Mouse (Mus musculus): ENCODE results near the gene Naaladl2.
"Not testable (repeated sequence)": the region's sequence is repeated elsewhere in the genome, so short reads cannot be mapped to it uniquely, and the experiment has no call there.

Gene Naaladl2

DNA sequence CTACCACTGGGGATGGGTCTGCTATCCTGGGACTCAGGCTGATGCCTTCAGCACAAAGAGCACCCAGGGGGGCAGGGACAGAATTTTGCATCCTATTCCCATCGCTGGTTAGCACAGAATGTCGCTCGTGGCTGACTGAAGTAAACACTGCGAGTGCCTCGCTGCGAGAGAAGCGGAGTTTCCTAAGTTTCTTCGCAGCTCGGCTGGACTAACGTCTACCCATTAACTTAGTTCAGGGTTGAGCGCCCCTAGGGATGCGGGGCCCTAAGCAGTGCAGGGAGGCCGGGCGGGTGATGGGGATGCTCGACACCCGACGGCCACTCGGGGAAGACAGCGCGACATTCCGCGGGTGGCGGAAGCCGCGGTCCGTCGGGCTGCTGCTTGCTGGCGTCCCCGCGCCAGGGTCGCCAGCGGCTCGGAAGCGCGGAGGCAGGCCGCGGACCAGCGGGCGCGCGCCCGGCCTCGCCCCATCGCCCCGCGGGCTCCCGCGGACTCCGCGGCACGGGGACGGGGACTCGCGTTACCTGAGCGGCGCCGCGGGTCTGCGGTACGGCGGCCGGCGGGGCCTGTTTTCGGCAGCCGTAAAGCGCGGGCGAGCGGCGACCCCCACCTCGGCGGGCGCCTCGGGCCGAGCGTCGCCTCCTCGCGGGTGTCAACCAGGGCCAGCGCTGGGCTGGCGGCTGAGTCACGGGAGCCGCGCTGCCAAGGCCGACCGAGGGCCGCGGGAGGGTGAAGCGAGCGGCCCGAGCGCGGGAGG, at the start of gene Naaladl2:
Gene Naaladl2 (minus strand): TSS at position 707 of the 757 bp plus-strand sequence.
- no peak for DNase-seq (ENCODE audit: low spot score in 2 of 2)

DNA sequence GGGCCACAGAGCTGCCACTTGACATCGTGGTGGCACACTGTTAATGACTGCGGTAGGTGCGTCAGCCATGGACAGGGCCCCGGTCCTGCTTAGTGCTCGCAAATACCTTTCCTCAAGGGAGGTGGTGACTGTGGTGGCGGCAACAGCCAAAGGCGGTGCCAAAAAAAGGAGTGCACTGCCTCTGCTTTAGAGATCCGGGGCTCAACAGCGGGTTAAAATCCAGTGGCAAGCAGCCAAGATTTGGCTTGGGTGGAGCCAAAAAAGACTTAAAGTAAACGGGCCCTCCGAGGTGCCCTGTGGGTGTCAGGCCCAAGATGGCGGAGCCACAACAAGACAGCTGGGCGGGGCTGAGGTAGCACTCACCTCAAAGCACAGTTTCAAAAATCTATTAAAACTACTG, 7.7 kb upstream of the Naaladl2 start:
- DNase-seq (ENCODE audit: low spot score in 2 of 2) = no peak

DNA sequence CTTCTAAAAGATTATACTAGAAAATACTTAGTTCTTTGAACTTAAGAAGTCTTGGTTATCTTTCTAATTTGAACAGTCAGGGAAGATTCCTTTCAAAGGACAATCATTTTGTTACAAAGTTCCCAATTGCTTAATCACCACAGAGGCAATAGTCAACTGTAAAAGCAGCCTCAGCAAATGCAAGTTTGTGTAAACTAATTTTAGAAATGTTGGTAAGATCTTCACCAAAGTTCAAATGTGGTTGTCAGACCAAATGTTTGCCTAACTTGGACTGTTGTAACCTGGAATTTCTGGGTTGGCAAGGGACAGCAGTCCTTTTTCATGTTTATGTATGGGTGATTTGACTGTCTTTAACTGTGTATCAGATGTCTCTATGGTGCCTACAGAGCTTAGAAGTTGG, 3.2 kb upstream of the Naaladl2 start:
- no peak for DNase-seq (ENCODE audit: low spot score in 2 of 2)

DNA sequence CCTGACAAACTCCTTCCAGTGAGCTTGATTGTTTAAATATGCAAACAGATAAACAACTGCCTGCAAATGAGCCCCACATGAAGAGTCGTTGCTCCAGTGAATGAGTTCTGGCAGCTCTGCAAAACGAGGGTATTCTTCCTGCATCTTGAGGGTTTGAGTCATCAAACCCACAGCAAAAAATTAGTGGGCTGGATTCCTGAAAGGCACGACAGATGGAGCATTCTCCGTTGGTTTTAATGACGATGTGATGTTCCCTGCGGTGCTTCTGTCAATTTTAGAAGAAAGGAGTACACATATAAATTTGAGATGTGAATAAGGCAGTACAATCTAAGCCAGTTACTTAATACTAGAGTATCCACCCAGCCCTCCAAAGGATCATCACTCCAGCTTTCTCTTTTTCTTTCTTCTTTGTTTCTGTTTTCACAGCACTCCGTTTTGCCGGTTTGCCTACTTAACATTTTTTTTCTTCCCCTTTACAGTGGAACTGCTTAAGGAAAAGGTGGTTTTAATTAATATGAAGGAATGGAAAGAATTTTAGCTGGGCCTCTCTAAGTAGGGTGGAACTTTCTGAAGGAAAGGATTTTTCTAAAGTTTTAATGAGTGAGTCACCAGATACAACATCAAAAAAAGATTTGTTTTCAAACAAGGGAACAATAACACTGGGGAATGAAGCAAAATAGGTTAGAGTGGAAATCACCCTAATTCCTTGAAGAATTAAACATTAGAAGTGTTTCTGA, 1.1 kb upstream of the Naaladl2 start:
- no peak for DNase-seq (ENCODE audit: low spot score in 2 of 2)

DNA sequence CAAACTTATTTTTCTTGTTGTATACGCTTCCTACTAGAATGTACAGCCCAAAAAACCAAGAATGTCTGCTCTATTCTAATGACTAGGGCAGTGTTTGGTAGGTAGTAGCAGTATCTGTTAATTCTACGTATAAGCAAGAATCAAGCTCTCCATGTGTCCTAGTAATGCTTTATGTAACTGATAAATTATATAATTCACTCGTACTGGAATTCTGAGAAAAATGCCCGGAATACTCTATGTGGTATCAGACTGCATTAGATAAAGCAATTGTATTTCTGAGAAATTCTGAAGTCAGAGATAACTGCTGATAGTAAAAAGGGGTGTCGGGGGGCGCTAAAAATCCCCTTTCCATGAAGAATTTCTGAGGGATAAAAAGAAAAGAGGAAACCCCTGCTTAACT, 950 bp downstream of the Naaladl2 start:
- DNase-seq (ENCODE audit: low spot score in 2 of 2) = no peak

DNA sequence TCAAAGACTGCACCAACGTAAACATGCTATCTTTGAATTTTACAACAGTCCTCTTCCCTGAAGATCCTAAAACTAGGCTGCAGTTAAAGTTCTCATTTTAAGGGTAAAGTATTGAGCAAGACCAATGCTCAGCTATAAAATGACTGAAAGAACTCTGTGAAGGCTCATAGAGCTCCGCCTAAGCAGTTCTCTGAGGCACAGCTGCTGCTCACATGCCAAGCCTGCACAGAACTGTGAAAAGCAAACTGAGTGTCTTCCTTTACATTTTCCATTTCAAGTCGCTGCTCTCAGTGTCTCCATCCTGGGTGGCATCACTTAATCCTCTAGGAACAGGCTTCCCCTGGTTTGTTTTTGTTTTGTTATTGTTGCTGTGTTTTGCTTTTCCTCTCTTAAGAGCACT, 12.2 kb downstream of the Naaladl2 start:
- DNase-seq (ENCODE audit: low spot score in 2 of 2) = no peak

DNA sequence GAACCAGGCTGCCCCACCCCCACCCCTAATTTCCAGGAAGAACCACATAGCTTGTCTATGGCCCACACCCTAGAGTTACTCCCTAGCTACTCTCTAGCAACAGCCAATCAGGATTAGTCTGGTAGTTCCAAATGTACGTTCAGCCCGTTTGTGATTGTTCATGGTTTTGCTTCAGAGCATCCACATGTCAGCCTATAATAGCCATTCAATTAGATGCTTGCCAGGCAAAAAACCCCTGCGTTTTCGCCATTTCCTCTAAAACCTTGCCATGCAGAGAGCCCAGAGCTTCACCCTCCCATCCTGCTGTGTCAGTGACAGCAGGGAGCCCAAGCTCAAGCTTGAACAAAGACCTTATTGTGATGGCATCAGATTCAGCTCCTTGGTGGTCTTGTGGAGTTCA, 16.2 kb downstream of the Naaladl2 start:
- DNase-seq (ENCODE audit: low spot score in 2 of 2) = no peak

DNA sequence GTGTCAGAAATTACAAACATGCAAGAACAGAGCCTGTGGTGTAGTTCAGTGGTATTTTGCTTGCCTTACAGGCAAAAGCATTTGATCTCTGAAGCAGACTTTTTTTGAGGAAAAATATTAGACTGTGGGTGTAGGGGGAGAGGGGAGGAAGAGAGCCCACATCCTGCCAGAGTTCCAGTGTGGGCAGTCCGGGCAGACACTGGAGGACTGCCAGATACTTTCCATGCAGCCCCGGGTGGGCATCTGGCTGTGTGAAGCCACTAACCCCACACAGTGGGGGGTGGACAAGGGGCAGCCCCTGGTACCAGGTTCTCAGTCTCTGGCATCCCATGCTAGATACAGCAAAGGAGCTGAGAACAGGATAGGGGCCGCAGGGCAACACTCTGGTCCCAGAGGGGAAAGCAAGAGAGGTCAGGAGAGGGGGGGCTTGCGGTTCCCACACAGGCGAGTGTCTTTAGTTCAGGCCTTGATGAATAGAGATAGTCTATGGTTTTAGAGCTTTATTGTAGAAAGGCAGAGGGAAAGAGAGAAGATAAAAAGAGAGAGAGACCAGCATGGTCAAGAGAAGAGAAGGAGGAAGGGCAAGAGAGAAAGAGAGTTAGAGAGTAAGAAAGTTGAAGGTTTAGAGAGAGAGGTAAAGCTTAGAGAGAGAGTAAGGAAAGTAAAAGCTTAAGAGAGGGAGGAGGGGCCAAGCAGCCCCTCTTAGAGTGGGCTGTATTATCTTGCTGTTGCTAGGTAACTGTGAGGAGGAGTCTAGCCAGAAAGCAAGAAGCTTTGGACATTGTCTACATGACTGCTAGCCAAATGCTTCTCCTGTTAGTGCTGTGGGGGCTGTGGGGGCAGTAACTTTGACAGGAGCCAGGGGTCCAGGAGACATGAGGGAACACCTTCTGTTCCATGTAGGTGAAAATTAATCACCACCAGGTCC, 18.9 kb downstream of the Naaladl2 start:
- no peak for DNase-seq (ENCODE audit: low spot score in 2 of 2)

DNA sequence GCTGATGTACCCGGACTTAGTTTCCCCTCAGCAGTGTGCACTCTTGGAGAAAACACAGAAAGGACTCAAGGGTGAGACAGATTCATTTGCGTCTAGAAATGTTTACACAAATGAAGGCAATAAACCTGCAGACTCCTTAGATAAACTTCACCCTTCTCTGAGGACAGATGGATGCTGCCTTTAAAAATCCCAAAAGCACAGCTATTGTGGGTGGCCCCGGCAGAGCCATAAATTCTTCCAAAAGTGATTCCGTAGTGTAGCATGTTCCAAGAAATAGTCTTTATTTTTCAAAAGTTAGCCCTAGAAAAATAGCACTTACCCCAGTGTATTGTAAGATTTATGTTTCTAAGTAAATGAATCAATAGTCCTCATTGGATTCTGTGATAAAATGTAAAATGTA, 31.0 kb downstream of the Naaladl2 start:
- no peak for DNase-seq (ENCODE audit: low spot score in 2 of 2)

DNA sequence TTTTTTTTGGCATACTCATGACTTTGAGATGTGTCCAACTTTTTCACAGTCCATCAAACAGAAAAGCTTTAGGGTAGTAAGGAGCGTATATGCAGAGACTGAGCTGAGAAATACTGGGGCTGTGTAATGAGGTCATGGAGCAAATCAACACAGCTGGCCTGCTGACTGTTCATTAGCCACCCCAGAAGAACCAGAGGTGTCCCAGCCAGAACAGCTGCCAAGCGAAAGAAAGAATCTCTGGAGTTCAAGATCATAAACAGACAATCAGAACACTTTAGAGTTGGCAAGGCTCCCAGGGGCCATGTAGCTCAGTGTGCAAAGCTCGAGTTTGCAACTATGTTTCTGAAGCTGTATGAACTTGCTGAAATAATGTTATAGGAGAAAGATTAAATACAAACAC, 35.1 kb downstream of the Naaladl2 start:
- DNase-seq (ENCODE audit: low spot score in 2 of 2) = no peak

DNA sequence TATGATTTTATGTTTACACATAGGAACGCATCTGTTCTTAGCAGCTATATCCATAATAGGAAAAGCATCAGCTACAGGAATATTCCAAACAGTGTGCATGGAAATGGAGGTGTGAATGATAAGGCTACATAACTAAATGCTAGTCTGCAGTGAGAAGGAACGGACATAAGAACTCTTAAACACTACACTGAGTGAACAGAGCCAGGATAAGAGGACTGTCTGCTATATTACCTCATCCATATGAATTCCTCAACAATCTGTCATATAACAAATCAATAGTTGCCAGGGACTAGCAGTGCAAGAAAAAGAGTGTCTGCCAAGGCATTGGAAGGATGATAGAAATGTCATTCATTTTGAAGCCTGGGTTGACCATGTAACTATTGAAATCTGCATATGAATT, 51.1 kb downstream of the Naaladl2 start:
- DNase-seq (ENCODE audit: low spot score in 2 of 2) = no peak

DNA sequence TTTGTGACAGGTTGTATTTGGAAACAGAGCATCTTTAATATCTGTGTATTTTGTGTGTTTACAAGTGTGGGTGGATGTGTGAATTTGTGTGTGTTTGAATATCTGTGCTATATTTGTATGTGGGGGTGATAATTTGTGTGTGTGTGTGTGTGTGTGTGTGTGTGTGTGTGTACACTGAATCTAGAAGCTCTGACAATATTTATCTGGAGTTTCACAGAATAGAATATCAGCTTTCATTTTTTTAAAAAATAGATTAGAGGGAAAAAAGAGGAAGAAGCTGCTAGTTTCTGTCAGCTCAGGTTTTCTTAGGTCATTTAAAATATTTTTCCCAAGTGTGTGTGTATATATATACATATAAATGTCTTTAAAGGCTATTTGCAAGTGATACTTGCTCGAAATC, 68.3 kb downstream of the Naaladl2 start:
- DNase-seq (ENCODE audit: low spot score in 2 of 2) = no peak

DNA sequence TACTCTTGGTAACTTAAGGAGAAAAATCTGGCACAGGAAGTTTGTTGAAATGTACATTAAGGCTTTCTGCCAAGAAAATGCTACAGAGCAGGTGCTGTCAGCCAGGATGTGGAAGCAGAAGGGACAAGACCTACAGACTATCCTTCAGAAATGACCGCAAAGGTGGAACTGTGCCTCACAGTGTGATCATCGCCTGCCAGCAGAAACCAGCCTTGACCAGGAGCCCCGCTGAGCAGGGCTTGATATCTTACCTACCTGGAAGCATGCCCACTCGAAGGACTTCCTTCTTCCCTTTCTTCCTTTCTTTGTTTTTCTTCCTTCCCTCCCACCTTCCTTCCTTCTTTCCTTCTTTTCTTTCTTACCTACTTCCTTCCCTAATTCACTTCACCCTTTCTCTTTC, 69.8 kb downstream of the Naaladl2 start:
- DNase-seq (ENCODE audit: low spot score in 2 of 2) = no peak

DNA sequence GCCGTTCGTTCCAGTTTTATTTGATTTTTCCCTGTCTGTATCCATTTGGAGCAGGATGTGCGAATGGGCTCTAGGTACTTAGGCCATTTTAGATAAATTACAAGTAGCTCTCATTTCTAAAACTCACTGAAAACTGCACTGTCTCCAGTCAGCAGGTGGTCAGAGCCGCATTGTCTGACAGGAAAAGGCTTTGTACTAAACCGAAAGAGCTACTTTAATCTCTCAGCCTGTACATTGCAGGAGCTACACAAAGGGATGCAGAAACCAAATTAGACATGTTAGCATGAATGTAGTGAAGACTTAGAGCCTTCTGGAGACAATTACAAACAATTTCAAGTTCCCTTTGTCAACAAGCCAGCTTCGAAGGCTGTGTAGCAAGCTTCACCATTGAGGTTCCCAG, 70.2 kb downstream of the Naaladl2 start:
- no peak for DNase-seq (ENCODE audit: low spot score in 2 of 2)

DNA sequence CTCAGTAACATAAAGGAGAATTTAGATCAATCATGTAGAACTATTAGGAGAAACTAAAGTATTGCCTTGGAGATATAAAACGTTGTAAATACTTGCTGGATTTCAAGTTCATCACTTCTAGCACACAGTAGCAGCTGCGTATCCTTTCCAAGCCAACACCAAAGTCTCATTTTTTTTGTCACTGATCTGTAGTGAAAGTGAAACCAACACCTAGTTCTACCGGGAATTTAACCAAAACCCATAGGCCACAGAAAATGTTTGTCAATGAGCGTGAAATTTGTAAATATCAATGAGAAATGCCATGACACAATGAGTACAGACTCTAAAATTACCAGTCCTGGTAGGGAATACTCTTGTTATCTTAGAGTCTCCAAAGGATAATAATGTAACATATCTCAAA, 80.8 kb downstream of the Naaladl2 start:
- DNase-seq (ENCODE audit: low spot score in 2 of 2) = no peak

DNA sequence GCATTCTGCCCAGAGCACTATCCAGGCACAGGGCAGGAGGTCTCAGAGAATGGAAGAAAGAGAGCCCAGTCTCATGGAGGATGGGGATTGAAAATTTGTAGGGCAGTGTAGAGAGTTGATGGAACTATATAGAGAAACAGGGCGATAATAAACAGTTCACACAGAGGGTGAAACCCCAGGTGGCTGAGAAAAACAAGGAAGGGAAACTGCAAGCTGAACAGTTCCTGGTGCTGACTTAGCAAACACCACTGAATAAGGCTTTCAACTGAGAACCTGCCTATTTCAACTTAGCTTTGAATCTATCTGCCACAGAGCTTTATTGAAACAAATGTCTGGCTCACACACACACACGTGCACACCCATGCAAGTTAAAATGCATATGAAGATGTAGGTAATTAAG, 91.1 kb downstream of the Naaladl2 start:
- DNase-seq (ENCODE audit: low spot score in 2 of 2) = no peak

DNA sequence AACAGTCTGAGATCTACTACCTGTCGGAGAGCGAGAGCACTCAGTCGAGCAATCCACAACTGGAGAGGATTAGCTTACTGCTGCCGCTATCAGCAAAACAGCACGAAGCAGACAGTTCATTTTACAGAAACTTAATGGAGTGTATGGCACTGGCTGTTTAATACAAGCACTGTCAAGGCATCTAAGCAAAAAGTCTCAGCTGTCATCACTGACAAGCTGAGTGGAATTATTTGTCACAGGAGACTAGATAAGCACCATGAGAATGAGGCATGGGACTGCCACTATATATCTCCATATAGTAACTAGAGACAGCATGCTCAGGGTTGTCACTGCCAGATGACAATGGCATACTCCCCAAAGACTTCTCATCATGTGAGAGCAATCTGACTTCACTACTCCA, 124.1 kb downstream of the Naaladl2 start:
- no peak for DNase-seq (ENCODE audit: low spot score in 2 of 2)

DNA sequence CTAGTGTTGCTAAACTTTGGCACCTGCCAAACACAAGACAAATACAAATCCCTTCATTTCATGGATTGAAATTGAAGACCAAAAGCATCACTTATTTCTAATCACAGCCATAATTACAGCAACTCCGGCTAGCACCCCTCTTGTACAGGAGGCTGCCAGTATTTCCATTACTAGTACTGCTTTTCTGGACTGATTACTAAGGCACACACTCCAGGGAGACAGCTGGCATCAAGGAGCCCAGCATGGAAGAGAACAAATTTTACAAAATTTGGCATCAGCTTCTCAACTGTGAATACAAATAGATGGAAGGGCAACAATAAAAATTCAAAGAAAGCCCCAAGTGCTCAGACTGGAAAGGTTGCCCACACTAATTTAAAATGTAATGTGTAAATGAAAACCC, 133.3 kb downstream of the Naaladl2 start:
- no peak for DNase-seq (ENCODE audit: low spot score in 2 of 2)

DNA sequence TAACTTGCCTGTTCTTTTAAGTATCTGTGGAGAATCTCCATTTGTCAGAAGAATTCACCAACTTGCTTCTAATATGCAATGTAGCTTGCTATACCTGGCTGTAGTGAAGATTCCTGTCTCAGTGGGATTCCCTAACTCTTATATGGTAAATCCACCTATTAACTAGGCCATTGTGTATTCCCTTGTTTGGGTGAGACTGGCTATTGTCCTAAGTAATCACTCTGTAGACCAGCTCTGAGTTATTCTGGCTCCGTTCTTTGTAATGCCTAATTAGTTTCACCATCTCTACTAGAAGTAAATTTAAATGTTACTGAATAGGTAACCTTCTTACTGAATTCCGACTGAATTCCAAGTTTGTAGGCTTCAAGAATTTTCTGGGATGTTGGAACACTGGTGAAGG, 137.3 kb downstream of the Naaladl2 start:
- DNase-seq (ENCODE audit: low spot score in 2 of 2) = not testable (repeated sequence)

DNA sequence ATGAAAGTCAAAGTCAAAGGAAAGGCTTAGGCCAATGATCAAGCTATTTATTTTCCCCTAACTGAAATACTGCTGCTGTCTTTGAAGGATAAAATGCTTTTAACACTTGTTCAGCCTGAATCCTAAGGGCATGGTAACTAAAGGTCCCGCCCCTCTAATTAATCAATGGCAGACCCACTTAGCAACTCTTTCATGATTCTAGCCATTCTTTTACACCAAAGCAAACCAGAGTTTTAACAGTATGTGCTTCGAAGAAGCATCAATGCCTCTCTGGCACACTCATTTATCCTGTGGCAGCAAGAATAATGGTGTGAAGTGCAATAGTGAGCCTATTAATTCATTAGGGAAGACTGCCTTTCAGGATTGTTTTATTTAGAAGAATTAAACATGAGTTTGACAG, 151.5 kb downstream of the Naaladl2 start:
- no peak for DNase-seq (ENCODE audit: low spot score in 2 of 2)

DNA sequence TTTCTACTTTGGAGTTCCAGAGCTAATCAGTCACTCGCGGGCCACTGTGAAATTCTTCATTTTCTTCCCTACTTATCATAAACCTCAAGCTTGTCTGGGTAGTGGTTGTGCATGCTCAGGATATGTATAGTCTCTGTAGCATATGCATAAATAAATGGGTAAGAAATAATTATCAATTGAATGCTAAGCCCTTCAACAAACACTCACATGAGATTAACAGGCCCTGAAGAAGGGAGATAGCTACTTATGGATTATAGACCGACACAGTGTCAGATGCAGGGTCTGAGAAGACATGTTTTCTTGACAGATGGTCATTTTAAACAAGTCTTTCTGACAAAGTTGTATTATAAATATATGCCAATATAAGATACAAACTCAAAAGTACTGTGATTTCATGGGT, 152.0 kb downstream of the Naaladl2 start:
- no peak for DNase-seq (ENCODE audit: low spot score in 2 of 2)

DNA sequence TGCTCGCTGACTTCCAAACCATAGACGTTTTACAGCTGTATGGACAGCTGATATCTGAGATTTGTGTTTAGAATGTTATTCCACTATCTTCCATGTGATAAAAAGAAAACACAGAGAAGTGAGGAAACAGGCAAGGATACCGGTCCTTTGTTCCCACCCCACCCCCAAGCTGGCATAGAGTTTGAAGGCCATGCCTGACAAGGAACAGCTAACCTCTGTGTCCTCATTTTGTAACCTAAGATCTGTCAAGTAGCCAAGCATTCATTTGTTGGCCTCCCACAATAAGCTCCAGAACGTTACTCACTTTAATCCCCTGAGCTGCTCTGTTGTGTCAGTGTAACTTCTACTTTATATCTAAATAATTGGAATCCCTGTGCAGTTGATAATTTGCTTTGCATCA, 161.9 kb downstream of the Naaladl2 start:
- no peak for DNase-seq (ENCODE audit: low spot score in 2 of 2)
